Mouse (Mus musculus): ENCODE data around the gene Il9r. TPM values are rescaled to one million over a fixed set of nuclear protein-coding genes. Genes with fewer than 3 reads are reported as not detected.
A peak's percentile ranks its signal among the peaks of the same experiment; 100 is the strongest.

Il9r gene
- polyA plus RNA-seq, 1 experiment from 2014 or later = 0.05 TPM

DNA sequence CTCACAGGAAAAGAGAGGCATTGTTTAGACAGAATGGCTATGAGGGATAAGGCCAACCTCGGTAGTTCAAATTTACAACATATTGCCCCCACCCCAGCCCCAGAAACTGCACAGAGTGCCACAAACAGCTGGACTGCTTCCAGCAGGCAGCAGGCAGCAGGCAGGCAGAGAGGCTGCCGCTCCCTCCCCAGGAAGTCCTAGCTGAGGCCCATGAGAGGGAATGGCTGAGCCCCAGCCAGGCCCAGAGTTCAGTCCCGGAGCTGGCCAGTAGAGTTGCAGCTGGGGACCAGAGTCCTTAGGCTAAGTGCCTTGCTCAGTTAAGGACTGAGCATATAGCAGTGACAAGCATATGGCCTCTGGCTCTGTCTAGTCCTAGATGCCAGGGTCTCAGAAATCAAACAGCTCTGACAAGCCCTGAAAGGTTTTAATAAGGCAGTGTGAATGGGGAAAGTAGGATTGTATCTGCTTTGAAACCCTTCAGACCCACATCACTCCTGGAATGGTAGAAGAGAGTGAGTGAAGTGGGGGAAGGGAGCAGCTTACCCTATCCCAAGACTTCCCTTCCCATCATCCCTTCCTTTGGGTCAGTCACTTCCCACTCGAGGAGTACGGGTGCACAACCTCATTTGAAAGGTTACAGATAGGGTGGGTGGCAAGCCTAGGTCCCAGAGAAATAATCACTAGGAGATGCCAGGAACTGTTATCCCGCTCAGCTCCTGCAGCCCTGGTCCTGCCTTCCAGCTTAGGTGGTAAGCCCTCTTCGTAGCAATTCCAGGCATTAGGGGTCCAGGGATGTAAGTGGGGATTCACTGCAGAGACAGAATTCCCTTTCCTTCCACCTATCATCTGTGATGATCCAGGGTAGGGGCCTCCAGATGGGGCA lies 25.4 kb upstream of the Il9r start:
- ATAC-seq (no peak), DNase-seq (no peak)
- Histone ChIP-seq H3K27me3 (ENCODE audit: insufficient read depth, low read length) (peaks cover 40% of the 10 kb centered on the region), H3K27ac (ENCODE audit: low read depth) (peak overlapping the region; percentile 77), H3K36me3 (replicated peaks; ENCODE audit: insufficient read depth, low read length) (peaks cover 16% of the 10 kb centered on the region), H3K4me1 (ENCODE audit: insufficient read depth) (peaks cover 35% of the 10 kb centered on the region), H3K9ac (replicated peaks) (0 out of 2 replicates have a peak overlapping the region, but pooled peaks have one; percentile 11), H3K9me3 (ENCODE audit: low read length) (no peaks in the 10 kb centered on the region), H3K4me2 (ENCODE audit: low read depth, low read length) (peak overlapping the region; percentile 83; the same call in 1 of the 2 replicates), H3K4me3 (ENCODE audit: low read depth, low read length) (no peak overlapping the region)
- TF ChIP-seq CTCF (IDR thresholded peaks at IDR 0.05; ENCODE audit: low read depth) (no peak), EP300 (IDR thresholded peaks at IDR 0.05; ENCODE audit: low read depth) (no peak)
- WGBS (ENCODE audit: insufficient replicate concordance) = 44% methylated on average over 7 of the region's 7 CpGs

- no peaks in the 10 kb centered on the region for H3K9me3 ChIP-seq (ENCODE audit: low read length)
- H3K27ac ChIP-seq (ENCODE audit: low read depth) = peak overlapping the region; percentile 77
- H3K4me2 ChIP-seq (ENCODE audit: low read depth, low read length) = no peak overlapping the region
- H3K4me3 ChIP-seq (ENCODE audit: low read depth, low read length) = no peak overlapping the region
- DNase-seq (peak; percentile 80), ATAC-seq (no peak)
- 0 out of 2 replicates have a peak overlapping the region, but pooled peaks have one; percentile 11 for H3K9ac ChIP-seq (replicated peaks)
- H3K4me1 ChIP-seq (ENCODE audit: insufficient read depth) = peaks cover 35% of the 10 kb centered on the region
- TF ChIP-seq EP300 (IDR thresholded peaks at IDR 0.05; ENCODE audit: low read depth) (no peak), CTCF (IDR thresholded peaks at IDR 0.05; ENCODE audit: low read depth) (no peak)
- WGBS (ENCODE audit: insufficient replicate concordance) = 6% methylated on average over 4 of the region's 4 CpGs
- peaks cover 49% of the 10 kb centered on the region for H3K27me3 ChIP-seq (ENCODE audit: insufficient read depth, low read length)
- H3K36me3 ChIP-seq (replicated peaks; ENCODE audit: insufficient read depth, low read length) = peaks cover 8% of the 10 kb centered on the region
These were observed 24.5 kb upstream of the Il9r start for GRCm38 (mm10) chr11:32224468-32225139.

DNA sequence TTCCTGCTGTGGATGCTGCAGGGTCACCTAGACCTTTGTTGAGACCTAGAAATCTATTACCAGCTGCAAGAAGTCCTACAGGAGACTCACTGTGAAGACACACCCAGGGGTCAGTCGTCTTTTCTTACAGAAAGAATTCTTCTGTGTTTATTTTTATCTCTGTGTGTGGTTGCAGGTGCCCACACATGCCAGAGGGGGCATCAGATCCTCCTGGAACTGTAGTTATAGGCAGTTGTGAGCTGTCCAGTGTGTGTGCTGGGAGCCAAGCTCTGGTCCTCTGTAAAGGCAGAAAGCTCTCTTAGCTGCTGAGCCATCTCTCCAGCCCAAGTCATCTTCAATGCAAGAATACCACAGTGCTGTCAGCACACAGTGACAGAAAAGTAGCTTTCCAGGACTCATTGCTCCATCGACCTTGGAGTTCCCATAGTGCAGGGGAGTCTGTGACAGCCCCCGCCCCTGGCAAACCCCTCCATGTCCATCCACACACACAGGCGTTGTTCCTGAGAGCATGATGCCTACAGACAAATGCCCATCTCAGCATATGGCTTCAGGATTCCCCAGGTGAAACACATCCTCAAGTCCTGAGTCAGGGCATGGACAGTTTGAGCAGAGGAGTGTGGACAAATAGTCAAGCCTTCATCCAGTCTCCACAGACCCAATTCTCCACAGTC lies 23.4 kb upstream of the Il9r start:
- Histone ChIP-seq H3K27me3 (ENCODE audit: insufficient read depth, low read length) (peaks cover 55% of the 10 kb centered on the region), H3K4me2 (ENCODE audit: low read depth, low read length) (no peak overlapping the region), H3K27ac (ENCODE audit: low read depth) (no peak overlapping the region), H3K4me3 (ENCODE audit: low read depth, low read length) (no peak overlapping the region), H3K36me3 (replicated peaks; ENCODE audit: insufficient read depth, low read length) (no peaks in the 10 kb centered on the region), H3K9ac (replicated peaks) (no peak overlapping the region; the same call in 1 of the 2 replicates), H3K4me1 (ENCODE audit: insufficient read depth) (peaks cover 35% of the 10 kb centered on the region), H3K9me3 (ENCODE audit: low read length) (no peaks in the 10 kb centered on the region)
- TF ChIP-seq CTCF (IDR thresholded peaks at IDR 0.05; ENCODE audit: low read depth) (0 out of 2 replicates have a peak, but pooled peaks have one; percentile 13), EP300 (IDR thresholded peaks at IDR 0.05; ENCODE audit: low read depth) (no peak)
- DNase-seq (no peak), ATAC-seq (no peak)
- 54% methylated on average over 4 of the region's 4 CpGs for WGBS (ENCODE audit: insufficient replicate concordance)

- Histone ChIP-seq H3K4me3 (ENCODE audit: low read depth, low read length) (peak overlapping the region; percentile 59), H3K9me3 (ENCODE audit: low read length) (no peaks in the 10 kb centered on the region), H3K9ac (replicated peaks) (no peak overlapping the region; the same call in 1 of the 2 replicates), H3K36me3 (replicated peaks; ENCODE audit: insufficient read depth, low read length) (no peaks in the 10 kb centered on the region), H3K4me2 (ENCODE audit: low read depth, low read length) (peak overlapping the region; percentile 77), H3K4me1 (ENCODE audit: insufficient read depth) (peaks cover 35% of the 10 kb centered on the region), H3K27me3 (ENCODE audit: insufficient read depth, low read length) (peaks cover 57% of the 10 kb centered on the region), H3K27ac (ENCODE audit: low read depth) (0 out of 2 replicates have a peak overlapping the region, but pooled peaks have one; percentile 12)
- ATAC-seq = no peak
- no peak for TF ChIP-seq EP300 (IDR thresholded peaks at IDR 0.05; ENCODE audit: low read depth)
- WGBS (ENCODE audit: insufficient replicate concordance) = 11% methylated on average over 21 of the region's 21 CpGs
- DNase-seq = no peak
These were observed 22.6 kb upstream of the Il9r start for GRCm38 (mm10) chr11:32222570-32223194.

DNA sequence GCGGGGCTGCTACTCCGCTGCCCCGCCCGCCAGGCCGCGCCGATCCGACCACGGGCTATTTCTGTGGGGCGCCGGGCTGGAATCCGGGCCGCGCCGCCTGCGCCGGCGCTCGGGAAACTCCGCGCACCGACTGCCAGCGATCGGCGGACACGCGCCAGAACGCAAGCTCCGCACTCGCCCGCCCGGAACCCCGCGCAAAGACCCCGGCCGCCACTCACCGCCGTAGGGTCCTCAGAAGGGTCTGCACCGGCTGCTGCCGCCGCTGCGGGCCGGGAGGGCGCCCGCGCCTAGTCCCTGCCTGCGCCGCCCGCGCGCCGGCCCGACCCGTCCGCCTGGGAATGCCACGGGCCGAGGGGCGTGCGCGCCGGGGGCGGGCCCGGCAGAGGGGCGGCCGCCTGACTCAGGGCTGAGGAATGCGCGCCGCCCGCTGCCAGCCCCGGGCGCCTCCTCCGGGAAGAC lies 21.9 kb upstream of the Il9r start, which contains the start of gene Rhbdf1:
Gene Rhbdf1, minus strand, starts transcription at position 350 of the 459 bp plus-strand sequence.
- H3K4me1 ChIP-seq (ENCODE audit: insufficient read depth) = peaks cover 32% of the 10 kb centered on the region
- H3K4me2 ChIP-seq (ENCODE audit: low read depth, low read length) = peak within 1 kb of the TSS; percentile 77
- DNase-seq = peak; percentile 62
- under 1% methylated on average over 55 of the region's 72 CpGs for WGBS (ENCODE audit: insufficient replicate concordance)
- no peaks in the 10 kb centered on the region for H3K9me3 ChIP-seq (ENCODE audit: low read length)
- peak within 1 kb of the TSS; percentile 59 for H3K4me3 ChIP-seq (ENCODE audit: low read depth, low read length)
- TF ChIP-seq EP300 (IDR thresholded peaks at IDR 0.05; ENCODE audit: low read depth) (no peak), CTCF (IDR thresholded peaks at IDR 0.05; ENCODE audit: low read depth) (no peak)
- ATAC-seq = peak; percentile 51
- peak within 1 kb of the TSS; percentile 70 for H3K9ac ChIP-seq (replicated peaks)
- H3K27ac ChIP-seq (ENCODE audit: low read depth) = peak within 1 kb of the TSS; percentile 69
- no peaks in the 10 kb centered on the region for H3K36me3 ChIP-seq (replicated peaks; ENCODE audit: insufficient read depth, low read length)
- H3K27me3 ChIP-seq (ENCODE audit: insufficient read depth, low read length) = peaks cover 57% of the 10 kb centered on the region

All from liver, postnatal 0 days (tissue).